Mouse (Mus musculus) hindbrain, embryonic 14.5 days (tissue): ENCODE results near the gene Adgrl2. TPM values are rescaled to one million over a fixed set of nuclear protein-coding genes. Genes with fewer than 3 reads are reported as not detected.
A peak's percentile ranks its signal among the peaks of the same experiment; 100 is the strongest.

Source experiments
- ATAC-seq: fragments of 200-750 bp; cut with Nextera tagmentation; 2 replicates; pipeline ENCODE4 v1.8.0; 2017; ENCODE audit warnings: moderate number of reproducible peaks, mild to moderate bottlenecking, moderate TSS enrichment, moderate library complexity; ENCODE audit not compliant: low FRiP score
- DNase-seq: peaks from one replicate; pipeline ENCODE4 v3.0.0-alpha.2; 2015; ENCODE audit warnings: low spot score
- H3K27ac ChIP-seq: fragments of 300-500 bp; sonication (generic); 2 replicates; pipeline ENCODE4 v1.5.1; 2014; ENCODE audit warnings: mild to moderate bottlenecking, moderate library complexity
- H3K27me3 ChIP-seq: fragments of 300-500 bp; sonication (generic); 2 replicates; pipeline ENCODE4 v1.6.1; 2014; ENCODE audit warnings: mild to moderate bottlenecking, low read length, mixed read lengths; ENCODE audit not compliant: control insufficient read depth, insufficient read depth
- H3K36me3 ChIP-seq: fragments of 300-500 bp; sonication (generic); replicated peaks from 2 replicates; pipeline ENCODE4 v1.6.1; 2014; ENCODE audit not compliant: control insufficient read depth, insufficient read depth
- H3K4me1 ChIP-seq: fragments of 300-500 bp; sonication (generic); replicated peaks from 2 replicates; pipeline ENCODE4 v1.6.1; 2014; ENCODE audit warnings: antibody characterized with exemption, low read length, mixed read lengths; ENCODE audit not compliant: control insufficient read depth, insufficient read depth
- H3K4me2 ChIP-seq: fragments of 300-500 bp; sonication (generic); replicated peaks from 2 replicates; pipeline ENCODE4 v1.6.1; 2014; ENCODE audit warnings: mild to moderate bottlenecking, moderate library complexity
- H3K4me3 ChIP-seq: fragments of 300-500 bp; sonication (generic); replicated peaks from 2 replicates; pipeline ENCODE4 v1.5.1; 2014; ENCODE audit warnings: mild to moderate bottlenecking, low read length
- H3K9ac ChIP-seq: fragments of 300-500 bp; sonication (generic); 2 replicates; pipeline ENCODE4 v1.6.1; 2014
- H3K9me3 ChIP-seq: fragments of 300-500 bp; sonication (generic); 2 replicates; pipeline ENCODE4 v1.6.1; 2016; ENCODE audit warnings: low read length; ENCODE audit not compliant: control insufficient read depth
- WGBS: fragments of 180-500 bp; shearing (Covaris S2); extraction: QIAGEN DNeasy Blood & Tissue Kit; methylation state at CpG from one replicate; pipeline ENCODE4 v1.1.7; 2014; 5-methylcytosine and 5-hydroxymethylcytosine counted together
- polyA plus RNA-seq: library from polyadenylated mRNA; unstranded; fragments of >200 nt; fragmentation: Nextera tagmentation; extraction: Ambion mirVana; gene quantifications from 2 replicates; pipeline ENCODE4 v1.2.1, GENCODE M21; 2014

Gene Adgrl2
- polyA plus RNA-seq, 1 experiment from 2014 or later, result 171 TPM

- Histone ChIP-seq H3K4me1 (peaks cover 20% of the 10 kb centered on the region), H3K27me3 (no peaks in the 10 kb centered on the region), H3K27ac (peak overlapping the region; percentile 99), H3K4me3 (peak overlapping the region; percentile 96), H3K9me3 (no peaks in the 10 kb centered on the region), H3K36me3 (no peaks in the 10 kb centered on the region), H3K9ac (peak overlapping the region; percentile 98), H3K4me2 (peak overlapping the region; percentile 80)
- DNase-seq (peak; percentile 66), ATAC-seq (peak; percentile 66)
- WGBS, result 0% methylated on average over 61 of the region's 68 CpGs
These were observed 381 bp downstream of the Adgrl2 start for GRCm38 (mm10) chr3:148989818-148990530.

- Histone ChIP-seq H3K9ac (peak overlapping the region; percentile 98), H3K4me2 (peak overlapping the region; percentile 80), H3K4me1 (peaks cover 28% of the 10 kb centered on the region), H3K36me3 (no peaks in the 10 kb centered on the region), H3K4me3 (peak overlapping the region; percentile 96), H3K27me3 (no peaks in the 10 kb centered on the region), H3K9me3 (no peaks in the 10 kb centered on the region), H3K27ac (peak overlapping the region; percentile 99)
- ATAC-seq (peak; percentile 88), DNase-seq (peak; percentile 81)
- under 1% methylated on average over 72 of the region's 75 CpGs for WGBS
These were observed 1.1 kb downstream of the Adgrl2 start for GRCm38 (mm10) chr3:148988996-148989817.

GRCm38 (mm10) chr3:148988293-148988995, 1.9 kb downstream of the Adgrl2 start:
- peak overlapping the region; percentile 99 for H3K27ac ChIP-seq
- ATAC-seq (no peak), DNase-seq (peak; percentile 59)
- H3K9ac ChIP-seq, result peak overlapping the region; percentile 98
- H3K4me2 ChIP-seq, result peak overlapping the region; percentile 80
- H3K9me3 ChIP-seq, result no peaks in the 10 kb centered on the region
- no peaks in the 10 kb centered on the region for H3K27me3 ChIP-seq
- H3K4me1 ChIP-seq, result peaks cover 35% of the 10 kb centered on the region
- peak overlapping the region; percentile 96 for H3K4me3 ChIP-seq
- under 1% methylated on average over 52 of the region's 84 CpGs for WGBS
- no peaks in the 10 kb centered on the region for H3K36me3 ChIP-seq

GRCm38 (mm10) chr3:148987591-148988292, 2.6 kb downstream of the Adgrl2 start:
- DNase-seq (peak; percentile 71), ATAC-seq (peak; percentile 66)
- WGBS, result under 1% methylated on average over 45 of the region's 45 CpGs
- peaks cover 38% of the 10 kb centered on the region for H3K4me1 ChIP-seq
- no peaks in the 10 kb centered on the region for H3K27me3 ChIP-seq
- H3K9me3 ChIP-seq, result no peaks in the 10 kb centered on the region
- H3K27ac ChIP-seq, result peak overlapping the region; percentile 99
- peak overlapping the region; percentile 98 for H3K9ac ChIP-seq
- H3K4me3 ChIP-seq, result peak overlapping the region; percentile 96
- H3K4me2 ChIP-seq, result peak overlapping the region; percentile 80
- no peaks in the 10 kb centered on the region for H3K36me3 ChIP-seq

- H3K27me3 ChIP-seq, result no peaks in the 10 kb centered on the region
- no peaks in the 10 kb centered on the region for H3K9me3 ChIP-seq
- peak overlapping the region; percentile 98 for H3K9ac ChIP-seq
- peak overlapping the region; percentile 99 for H3K27ac ChIP-seq
- H3K4me1 ChIP-seq, result peaks cover 38% of the 10 kb centered on the region
- no peak for DNase-seq
- WGBS, result under 1% methylated on average over 27 of the region's 27 CpGs
- ATAC-seq, result peak; percentile 1; the same call in 1 of the 2 replicates
- H3K4me2 ChIP-seq, result peak overlapping the region; percentile 80
- no peaks in the 10 kb centered on the region for H3K36me3 ChIP-seq
- H3K4me3 ChIP-seq, result peak overlapping the region; percentile 96
These were observed 3.3 kb downstream of the Adgrl2 start for GRCm38 (mm10) chr3:148986894-148987590.

- Histone ChIP-seq H3K27me3 (no peaks in the 10 kb centered on the region), H3K4me3 (peak overlapping the region; percentile 96), H3K4me2 (peak overlapping the region; percentile 80), H3K4me1 (peaks cover 41% of the 10 kb centered on the region), H3K27ac (peak overlapping the region; percentile 99), H3K36me3 (no peaks in the 10 kb centered on the region), H3K9me3 (no peaks in the 10 kb centered on the region), H3K9ac (peak overlapping the region; percentile 98)
- ATAC-seq (no peak), DNase-seq (no peak)
- WGBS, result 3% methylated on average over 17 of the region's 17 CpGs
These were observed 4.0 kb downstream of the Adgrl2 start for GRCm38 (mm10) chr3:148986296-148986893.

GRCm38 (mm10) chr3:148984326-148984725, 6.0 kb downstream of the Adgrl2 start:
- no peaks in the 10 kb centered on the region for H3K9me3 ChIP-seq
- DNase-seq (no peak), ATAC-seq (no peak)
- no peaks in the 10 kb centered on the region for H3K36me3 ChIP-seq
- peak overlapping the region; percentile 80 for H3K4me2 ChIP-seq
- peaks cover 34% of the 10 kb centered on the region for H3K4me1 ChIP-seq
- WGBS, result 51% methylated on average over 6 of the region's 6 CpGs
- H3K9ac ChIP-seq, result peak overlapping the region; percentile 47
- H3K27me3 ChIP-seq, result no peaks in the 10 kb centered on the region
- peak overlapping the region; percentile 96 for H3K4me3 ChIP-seq
- H3K27ac ChIP-seq, result peak overlapping the region; percentile 26; the same call in 1 of the 2 replicates

GRCm38 (mm10) chr3:148982370-148982769, 8.0 kb downstream of the Adgrl2 start:
- Histone ChIP-seq H3K4me2 (peak overlapping the region; percentile 27; the same call in 1 of the 2 replicates), H3K9ac (no peak overlapping the region), H3K36me3 (no peaks in the 10 kb centered on the region), H3K9me3 (no peaks in the 10 kb centered on the region), H3K27ac (no peak overlapping the region), H3K4me1 (peaks cover 49% of the 10 kb centered on the region), H3K4me3 (no peak overlapping the region), H3K27me3 (no peaks in the 10 kb centered on the region)
- WGBS, result 77% methylated on average over 4 of the region's 4 CpGs
- ATAC-seq, result no peak
- no peak for DNase-seq
